Mouse (Mus musculus) midbrain, embryonic 11.5 days (tissue): ENCODE measurements around the gene Vwa5b2. TPM values are rescaled to one million over a fixed set of nuclear protein-coding genes. Genes with fewer than 3 reads are reported as not detected.
A peak's percentile ranks its signal among the peaks of the same experiment; 100 is the strongest.

Experiments used
- ATAC-seq: fragments of 200-750 bp; cut with Nextera tagmentation; 2 replicates; pipeline ENCODE4 v1.8.0; 2017; ENCODE audit warnings: moderate TSS enrichment, moderate library complexity; ENCODE audit not compliant: low FRiP score
- DNase-seq: peaks from one replicate; pipeline ENCODE4 v3.0.0; 2015; ENCODE audit warnings: low spot score; ENCODE audit errors: missing footprints
- H3K27ac ChIP-seq: fragments of 300-500 bp; sonication (generic); 2 replicates; pipeline ENCODE4 v1.5.1; 2014; ENCODE audit warnings: low read depth, low read length
- H3K27me3 ChIP-seq: fragments of 300-500 bp; sonication (generic); 2 replicates; pipeline ENCODE4 v1.6.1; 2014; ENCODE audit warnings: mild to moderate bottlenecking, low read length, moderate library complexity, mixed read lengths; ENCODE audit not compliant: control insufficient read depth, insufficient read depth
- H3K36me3 ChIP-seq: fragments of 300-500 bp; sonication (generic); 2 replicates; pipeline ENCODE4 v1.6.1; 2014; ENCODE audit warnings: mild to moderate bottlenecking, low read length, moderate library complexity, mixed read lengths; ENCODE audit not compliant: control insufficient read depth, insufficient read depth
- H3K4me1 ChIP-seq: fragments of 300-500 bp; sonication (generic); 2 replicates; pipeline ENCODE4 v1.6.1; 2014; ENCODE audit warnings: low read length; ENCODE audit not compliant: control insufficient read depth, insufficient read depth
- H3K4me2 ChIP-seq: fragments of 300-500 bp; sonication (generic); 2 replicates; pipeline ENCODE4 v1.6.1; 2014; ENCODE audit warnings: mild to moderate bottlenecking, moderate library complexity
- H3K4me3 ChIP-seq: fragments of 300-500 bp; sonication (generic); 2 replicates; pipeline ENCODE4 v1.5.1; 2014; ENCODE audit warnings: low read depth, low read length
- H3K9ac ChIP-seq: fragments of 300-500 bp; sonication (generic); 2 replicates; pipeline ENCODE4 v1.6.1; 2014; ENCODE audit warnings: low read length
- H3K9me3 ChIP-seq: fragments of 300-500 bp; sonication (generic); 2 replicates; pipeline ENCODE4 v1.6.1; 2016; ENCODE audit warnings: low read length; ENCODE audit not compliant: control insufficient read depth
- WGBS: fragments of 180-500 bp; shearing (Covaris S2); extraction: QIAGEN DNeasy Blood & Tissue Kit; methylation state at CpG from one replicate; pipeline ENCODE4 v1.1.7; 2014; 5-methylcytosine and 5-hydroxymethylcytosine counted together
- polyA plus RNA-seq: library from polyadenylated mRNA; unstranded; fragments of >200 nt; fragmentation: Nextera tagmentation; extraction: Ambion mirVana; gene quantifications from 2 replicates; pipeline ENCODE4 v1.2.1, GENCODE M21; 2014

The Vwa5b2 gene
- polyA plus RNA-seq, 1 experiment from 2014 or later: 1.6 TPM

- Histone ChIP-seq H3K36me3 (no peaks in the 10 kb centered on the region; the same call in 1 of the 2 replicates), H3K9me3 (no peaks in the 10 kb centered on the region), H3K27ac (peak overlapping the region; percentile 80), H3K27me3 (peaks cover 3% of the 10 kb centered on the region; the same call in 1 of the 2 replicates), H3K4me1 (peaks cover 19% of the 10 kb centered on the region), H3K9ac (peak overlapping the region; percentile 85), H3K4me3 (peak overlapping the region; percentile 78), H3K4me2 (peak overlapping the region; percentile 84)
- under 1% methylated on average over 32 of the region's 32 CpGs for WGBS
- ATAC-seq: peak; percentile 20
- peak; percentile 92 for DNase-seq
These were observed 31.5 kb downstream of the Vwa5b2 start for GRCm38 (mm10) chr16:20620751-20621190.

GRCm38 (mm10) chr16:20621191-20621990, 32.1 kb downstream of the Vwa5b2 start, which contains the start of gene Camk2n2:
Gene Camk2n2, minus strand, starts transcription at chr16:20621287.
- Histone ChIP-seq H3K4me2 (peak within 1 kb of the TSS; percentile 84), H3K4me3 (peak within 1 kb of the TSS; percentile 78), H3K9me3 (no peaks in the 10 kb centered on the region), H3K9ac (peak within 1 kb of the TSS; percentile 85), H3K4me1 (peaks cover 19% of the 10 kb centered on the region), H3K36me3 (no peaks in the 10 kb centered on the region; the same call in 1 of the 2 replicates), H3K27ac (peak within 1 kb of the TSS; percentile 80), H3K27me3 (peaks cover 3% of the 10 kb centered on the region; the same call in 1 of the 2 replicates)
- ATAC-seq (peak; percentile 67), DNase-seq (peak; percentile 97)
- WGBS: under 1% methylated on average over 82 of the region's 92 CpGs

- H3K4me2 ChIP-seq: peak overlapping the region; percentile 84
- peaks cover 3% of the 10 kb centered on the region; the same call in 1 of the 2 replicates for H3K27me3 ChIP-seq
- DNase-seq (peak; percentile 96), ATAC-seq (peak; percentile 67)
- H3K9me3 ChIP-seq: no peaks in the 10 kb centered on the region
- H3K27ac ChIP-seq: peak overlapping the region; percentile 80
- peaks cover 19% of the 10 kb centered on the region for H3K4me1 ChIP-seq
- WGBS: under 1% methylated on average over 36 of the region's 37 CpGs
- H3K9ac ChIP-seq: peak overlapping the region; percentile 85
- peak overlapping the region; percentile 78 for H3K4me3 ChIP-seq
- no peaks in the 10 kb centered on the region; the same call in 1 of the 2 replicates for H3K36me3 ChIP-seq
These were observed 32.9 kb downstream of the Vwa5b2 start for GRCm38 (mm10) chr16:20621991-20622685.

GRCm38 (mm10) chr16:20623211-20623610, 33.9 kb downstream of the Vwa5b2 start:
- H3K9me3 ChIP-seq: no peaks in the 10 kb centered on the region
- no peak overlapping the region for H3K9ac ChIP-seq
- no peak overlapping the region for H3K4me2 ChIP-seq
- 51% methylated on average over 2 of the region's 2 CpGs for WGBS
- no peaks in the 10 kb centered on the region for H3K36me3 ChIP-seq
- H3K27me3 ChIP-seq: peaks cover 3% of the 10 kb centered on the region; the same call in 1 of the 2 replicates
- no peak for ATAC-seq
- peaks cover 19% of the 10 kb centered on the region for H3K4me1 ChIP-seq
- DNase-seq: peak; percentile 72
- H3K27ac ChIP-seq: no peak overlapping the region
- H3K4me3 ChIP-seq: no peak overlapping the region

GRCm38 (mm10) chr16:20628871-20629391, 39.7 kb downstream of the Vwa5b2 start:
- Histone ChIP-seq H3K4me1 (peaks cover 4% of the 10 kb centered on the region; the same call in 1 of the 2 replicates), H3K4me2 (no peak overlapping the region; the same call in 1 of the 2 replicates), H3K27me3 (peaks cover 6% of the 10 kb centered on the region; the same call in 1 of the 2 replicates), H3K9ac (no peak overlapping the region), H3K36me3 (no peaks in the 10 kb centered on the region), H3K27ac (no peak overlapping the region), H3K4me3 (no peak overlapping the region), H3K9me3 (no peaks in the 10 kb centered on the region)
- ATAC-seq: no peak
- DNase-seq: peak; percentile 83
- WGBS: 63% methylated on average over 11 of the region's 11 CpGs

- peak; percentile 95 for DNase-seq
- peaks cover 6% of the 10 kb centered on the region; the same call in 1 of the 2 replicates for H3K27me3 ChIP-seq
- 8% methylated on average over 54 of the region's 54 CpGs for WGBS
- H3K36me3 ChIP-seq: no peaks in the 10 kb centered on the region
- H3K4me3 ChIP-seq: peak within 1 kb of the TSS; percentile 56
- H3K27ac ChIP-seq: no peak within 1 kb of the TSS; the same call in 1 of the 2 replicates
- peak within 1 kb of the TSS; percentile 89 for H3K4me2 ChIP-seq
- no peaks in the 10 kb centered on the region for H3K9me3 ChIP-seq
- H3K4me1 ChIP-seq: peaks cover 4% of the 10 kb centered on the region; the same call in 1 of the 2 replicates
- peak; percentile 83 for ATAC-seq
- H3K9ac ChIP-seq: peak within 1 kb of the TSS; percentile 80
These were observed 40.7 kb downstream of the Vwa5b2 start, which contains the start of gene Ece2 for GRCm38 (mm10) chr16:20629731-20630634. Gene Ece2, plus strand, starts transcription at chr16:20629828.

- H3K36me3 ChIP-seq: no peaks in the 10 kb centered on the region
- no peak for DNase-seq
- no peak overlapping the region for H3K4me3 ChIP-seq
- no peaks in the 10 kb centered on the region for H3K9me3 ChIP-seq
- no peak for ATAC-seq
- H3K4me2 ChIP-seq: no peak overlapping the region
- H3K27ac ChIP-seq: no peak overlapping the region
- no peaks in the 10 kb centered on the region for H3K27me3 ChIP-seq
- H3K9ac ChIP-seq: no peak overlapping the region
- no peaks in the 10 kb centered on the region for H3K4me1 ChIP-seq
- WGBS: 82% methylated on average over 8 of the region's 8 CpGs
These were observed 48.1 kb downstream of the Vwa5b2 start for GRCm38 (mm10) chr16:20637410-20637809.

- Histone ChIP-seq H3K36me3 (no peaks in the 10 kb centered on the region), H3K4me1 (no peaks in the 10 kb centered on the region), H3K4me2 (no peak overlapping the region), H3K27me3 (no peaks in the 10 kb centered on the region), H3K9me3 (no peaks in the 10 kb centered on the region), H3K4me3 (no peak overlapping the region), H3K9ac (no peak overlapping the region), H3K27ac (no peak overlapping the region)
- WGBS: 85% methylated on average over 8 of the region's 8 CpGs
- DNase-seq (peak; percentile 1), ATAC-seq (no peak)
These were observed 49.1 kb downstream of the Vwa5b2 start for GRCm38 (mm10) chr16:20638367-20638766.
